Mouse (Mus musculus): Measurements from ENCODE around the gene Rsf1.

GRCm38 (mm10) chr7:97579067-97579975 lies at the start of gene Rsf1, which contains the start of gene Aamdc:
- peak; percentile 86 for TF ChIP-seq CTCF (IDR thresholded peaks at IDR 0.05; ENCODE audit: low read depth)
- peak; percentile 37; the same call in 1 of the 2 replicates for TF ChIP-seq EP300 (IDR thresholded peaks at IDR 0.05; ENCODE audit: low read depth)
